Mouse (Mus musculus): ENCODE data around the gene Vmn1r58.
"Not testable (repeated sequence)": the region's sequence is repeated elsewhere in the genome, so short reads cannot be mapped to it uniquely, and the experiment has no call there.

Vmn1r58 gene

GRCm38 (mm10) chr7:5413296-5413695 lies at the start of gene Vmn1r58:
Gene Vmn1r58, minus strand, starts transcription at chr7:5413396.
- not testable (repeated sequence) for DNase-seq (ENCODE audit: low spot score)

DNA sequence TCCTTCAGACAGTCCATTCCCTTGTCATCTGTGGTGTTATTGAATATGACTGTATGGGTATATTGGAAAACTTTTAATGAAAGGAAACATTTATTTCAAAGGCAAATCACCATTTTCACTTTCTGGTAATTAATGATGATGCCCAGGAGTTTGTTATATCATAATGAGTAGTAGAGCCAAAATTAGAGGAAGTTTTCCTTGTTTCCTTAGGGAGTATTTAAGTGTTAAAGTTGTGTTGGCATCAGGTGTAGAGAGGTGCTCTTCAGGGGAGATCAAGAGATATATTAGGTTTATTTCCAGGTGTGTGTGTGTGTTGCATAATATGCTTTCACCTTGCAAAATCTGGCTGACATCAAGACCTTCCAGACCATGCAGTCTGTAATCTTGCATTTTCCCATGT lies 43.5 kb upstream of the Vmn1r58 start, which contains the start of gene Vmn1r59:
Gene Vmn1r59 (minus strand): TSS at position 101 of the 400 bp plus-strand sequence.
- no peak for DNase-seq (ENCODE audit: low spot score)

DNA sequence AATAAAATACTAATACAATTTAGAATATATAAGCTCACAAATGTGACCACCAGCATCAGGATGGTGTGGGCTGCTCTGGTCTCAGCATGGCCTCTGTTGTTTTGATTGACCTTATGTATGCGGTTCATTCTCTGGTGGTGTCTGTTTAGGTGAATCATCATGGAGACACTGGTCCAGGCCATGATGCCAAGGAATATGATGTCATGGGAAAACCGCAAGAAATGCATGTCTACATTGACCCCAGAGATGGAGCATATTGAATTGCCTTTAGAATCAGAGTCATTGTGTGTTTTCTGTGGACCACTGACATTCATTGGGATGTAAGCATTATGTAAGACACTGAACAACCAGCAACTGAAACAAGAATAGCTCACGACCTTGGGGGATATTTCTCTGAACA lies 40.8 kb upstream of the Vmn1r58 start:
- DNase-seq (ENCODE audit: low spot score) = not testable (repeated sequence)

DNA sequence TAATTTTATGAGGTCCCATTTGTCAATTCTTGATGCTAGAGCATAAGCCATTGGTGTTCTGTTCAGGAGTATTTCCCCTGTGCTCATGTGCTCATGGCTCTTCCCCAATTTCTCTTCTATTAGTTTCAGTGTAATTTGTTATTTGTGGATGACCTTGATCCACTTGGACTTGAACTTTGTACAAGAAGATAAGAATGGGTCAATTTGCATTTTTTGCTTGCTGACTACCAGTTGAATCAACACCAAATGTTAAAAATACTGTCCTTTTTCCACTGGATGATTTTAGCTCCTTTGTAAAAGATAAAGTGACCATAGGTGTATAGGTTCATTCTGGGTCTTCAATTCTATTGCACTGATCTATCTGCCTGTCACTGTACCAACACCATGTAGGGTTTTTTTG lies 35.4 kb upstream of the Vmn1r58 start:
- DNase-seq (ENCODE audit: low spot score) = no peak

- no peak for DNase-seq (ENCODE audit: low spot score)
These were observed 7.0 kb downstream of the Vmn1r58 start for GRCm38 (mm10) chr7:5406201-5406600.

DNA sequence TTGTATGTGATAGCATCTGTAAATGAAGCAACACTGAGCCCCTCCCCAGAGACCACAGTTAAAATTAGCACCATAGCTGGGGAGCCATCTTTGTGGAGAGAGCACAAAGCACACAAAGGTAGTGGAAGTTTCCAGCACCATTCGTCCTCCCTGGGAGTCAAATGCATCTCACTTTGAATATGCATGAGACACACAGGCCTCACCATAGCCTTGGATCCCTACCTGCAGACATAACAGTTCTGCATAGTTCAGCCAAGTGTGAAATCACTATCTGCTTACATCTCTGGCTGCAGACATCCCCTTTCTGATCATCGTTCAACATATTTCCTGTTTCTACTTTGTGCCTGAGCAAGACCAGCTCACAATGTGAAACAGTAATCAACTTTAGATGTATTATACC lies 46.5 kb downstream of the Vmn1r58 start:
- DNase-seq (ENCODE audit: low spot score) = no peak

GRCm38 (mm10) chr7:5363599-5363998 lies 49.6 kb downstream of the Vmn1r58 start:
- no peak for DNase-seq (ENCODE audit: low spot score)
